Mouse (Mus musculus) A20 (cell line): Measurements from ENCODE around the gene Agap1.

Experiments used
- DNase-seq: peaks from one replicate; pipeline ENCODE4 v3.0.0-alpha.2; 2011; ENCODE audit warnings: low read depth, low spot score

Agap1 gene

DNA sequence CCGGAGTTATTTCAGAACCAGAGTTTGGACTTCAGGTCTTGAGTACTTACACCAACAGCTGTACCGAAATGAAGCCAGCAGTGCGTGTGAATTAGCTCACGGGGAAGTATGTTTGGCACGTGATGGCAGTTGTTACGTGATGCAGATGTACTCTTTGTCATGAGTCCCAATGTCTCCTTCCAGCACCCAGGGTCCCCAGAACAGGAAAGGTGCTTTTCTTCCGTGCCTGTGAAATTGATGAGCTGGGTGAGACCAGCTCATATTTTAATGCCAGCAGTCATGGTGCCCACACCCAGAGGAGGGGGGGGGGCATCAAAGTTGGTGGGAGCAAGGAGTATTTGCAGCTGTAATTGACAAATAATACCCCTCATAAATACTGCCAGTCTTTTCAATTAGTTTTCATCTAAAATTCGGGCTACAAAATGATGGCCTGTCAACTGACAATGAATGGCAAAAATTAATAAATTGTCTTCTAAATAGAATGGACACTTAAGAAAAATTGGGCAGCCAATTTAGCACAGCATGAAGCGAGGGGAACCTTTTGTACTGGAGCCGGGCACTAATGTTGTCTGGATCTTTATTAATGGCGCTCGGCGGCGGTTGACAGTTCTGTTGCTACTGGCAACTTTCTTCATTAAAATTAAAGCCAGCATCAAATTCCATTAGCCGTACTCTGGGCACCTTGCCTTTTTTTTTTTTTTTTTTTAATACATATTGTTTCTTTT is 253.3 kb downstream of the Agap1 start:
- no peak for DNase-seq

DNA sequence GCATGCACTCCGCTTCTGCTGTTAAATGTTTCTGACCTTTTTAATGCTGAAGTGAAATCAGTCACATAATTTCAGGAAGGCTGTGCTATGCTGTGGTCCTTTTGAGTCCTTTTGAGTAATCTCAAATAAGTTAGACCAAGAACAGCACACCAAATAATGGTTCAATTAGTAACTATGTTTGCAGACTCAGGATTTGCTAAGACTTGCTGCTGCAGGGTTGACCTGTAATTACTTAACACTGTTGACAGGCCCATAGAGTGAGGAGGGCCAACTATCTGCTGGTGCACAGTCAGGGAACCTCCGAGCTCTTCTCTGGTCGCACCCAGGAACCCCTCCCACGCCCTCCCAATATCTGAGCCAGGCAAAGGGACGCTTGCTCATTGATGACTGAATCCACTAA is 255.2 kb downstream of the Agap1 start:
- no peak for DNase-seq

- no peak for DNase-seq
These were observed 259.1 kb downstream of the Agap1 start for GRCm38 (mm10) chr1:89713681-89714080.

- DNase-seq, result no peak
These were observed 259.8 kb downstream of the Agap1 start for GRCm38 (mm10) chr1:89714165-89714980.

DNA sequence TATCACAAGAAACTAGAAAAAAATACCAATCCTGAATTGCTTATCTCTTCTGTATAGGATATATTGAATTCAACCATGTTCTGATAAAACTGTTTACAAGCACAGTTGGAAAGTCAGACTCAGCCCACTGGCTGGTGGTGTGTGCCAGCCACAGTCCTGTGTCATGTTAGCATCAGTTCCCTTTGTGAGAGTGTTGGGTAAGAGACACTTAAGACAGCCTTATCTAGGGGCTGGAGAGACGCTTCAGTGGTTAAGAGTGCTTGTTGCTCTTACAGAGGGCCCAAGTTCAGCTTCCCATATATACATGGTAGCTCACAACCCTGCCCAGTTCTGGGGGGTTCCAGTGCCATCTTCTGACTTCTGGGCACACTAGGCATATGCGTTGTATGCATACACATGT is 261.6 kb downstream of the Agap1 start:
- DNase-seq, result no peak

DNA sequence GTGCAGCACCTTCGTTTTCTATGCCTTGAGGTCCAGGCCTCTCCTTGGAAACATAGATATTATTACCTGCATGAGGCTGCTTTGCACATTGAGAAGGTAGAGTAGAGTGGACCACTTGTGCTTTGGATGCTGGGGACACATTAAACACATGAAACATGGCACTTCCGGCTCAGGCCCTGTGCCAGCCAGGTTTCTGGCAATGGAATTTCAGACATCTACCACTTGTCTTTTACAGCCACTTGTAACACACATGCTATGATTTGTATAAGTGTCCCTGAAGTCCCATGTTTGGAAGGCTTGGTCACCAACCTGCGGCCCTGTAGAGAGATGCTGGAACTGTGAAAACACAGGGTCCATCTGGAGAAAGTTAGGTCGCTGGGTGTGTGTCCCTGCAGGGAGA is 262.5 kb downstream of the Agap1 start:
- DNase-seq, result no peak

GRCm38 (mm10) chr1:89718782-89719403 is 264.3 kb downstream of the Agap1 start:
- no peak for DNase-seq

DNA sequence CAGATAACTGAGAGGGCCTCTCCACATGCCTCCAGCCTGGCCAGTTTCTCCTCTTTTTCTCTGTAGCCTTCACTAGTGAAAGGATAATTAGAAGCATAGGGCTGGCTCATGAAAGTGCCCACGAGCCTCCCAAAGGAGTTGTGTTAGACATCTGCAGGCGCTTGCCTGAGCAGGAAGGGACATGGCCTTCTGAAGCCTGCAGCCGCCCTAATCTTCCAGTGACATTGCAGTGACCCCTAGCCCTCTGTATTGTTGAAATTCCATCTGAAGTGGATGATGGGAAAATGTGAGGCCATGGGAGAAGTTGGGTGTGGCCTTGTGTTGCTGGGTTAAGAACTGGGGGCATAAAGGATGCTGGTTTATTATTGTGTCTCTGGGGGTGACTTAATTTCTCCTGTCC is 269.5 kb downstream of the Agap1 start:
- no peak for DNase-seq

GRCm38 (mm10) chr1:89724555-89724954 is 269.9 kb downstream of the Agap1 start:
- no peak for DNase-seq

- no peak for DNase-seq
These were observed 270.4 kb downstream of the Agap1 start for GRCm38 (mm10) chr1:89724957-89725356.

DNA sequence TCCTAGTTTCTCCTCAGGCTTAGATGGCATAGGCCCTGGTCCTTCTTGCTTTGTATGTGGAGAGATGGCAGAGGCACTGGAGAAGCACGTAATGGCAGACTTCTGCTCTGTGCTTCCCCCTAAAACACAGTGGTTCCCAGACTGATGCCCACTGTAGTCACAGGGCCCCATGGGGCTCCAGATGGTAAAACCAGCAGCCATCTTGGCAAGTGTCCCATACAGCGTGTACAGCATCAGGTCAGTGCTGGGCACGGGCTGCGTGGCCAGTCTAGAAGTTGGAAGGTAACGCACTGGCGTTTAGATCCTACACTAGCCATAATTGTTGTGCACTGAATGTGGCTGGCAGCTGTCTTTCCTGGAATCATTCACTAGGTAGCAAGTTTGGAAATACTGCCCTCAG is 273.9 kb downstream of the Agap1 start:
- no peak for DNase-seq

DNA sequence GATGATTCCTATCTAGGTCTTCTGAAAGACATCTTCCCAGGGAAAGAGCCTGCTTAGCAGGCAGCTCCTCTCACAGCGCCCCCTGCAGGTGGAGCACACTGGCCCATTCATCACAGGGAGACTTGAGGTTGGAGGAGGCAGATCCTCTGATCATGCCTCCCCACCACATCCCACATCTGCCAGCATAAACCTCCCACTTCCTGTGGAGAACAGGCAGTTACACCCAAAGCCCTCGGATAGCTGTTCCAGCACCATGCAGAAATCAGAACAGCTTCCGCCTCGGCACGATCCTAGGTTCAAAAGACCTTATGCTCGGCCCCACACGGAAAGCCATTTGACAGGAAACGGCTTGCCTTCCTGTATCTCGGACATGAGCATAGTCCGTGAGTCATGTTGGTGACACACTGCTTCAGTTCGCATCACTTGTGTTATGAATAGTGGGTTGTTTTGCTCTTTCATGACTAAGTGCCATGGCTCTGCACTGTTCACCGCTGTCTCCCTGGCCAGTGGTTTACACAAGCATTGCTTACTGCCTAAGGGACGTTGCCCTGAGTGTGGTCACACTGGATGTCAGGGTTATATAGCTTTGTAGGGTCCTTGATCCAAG is 276.1 kb downstream of the Agap1 start:
- no peak for DNase-seq

GRCm38 (mm10) chr1:89734368-89734767 is 279.8 kb downstream of the Agap1 start:
- no peak for DNase-seq

DNA sequence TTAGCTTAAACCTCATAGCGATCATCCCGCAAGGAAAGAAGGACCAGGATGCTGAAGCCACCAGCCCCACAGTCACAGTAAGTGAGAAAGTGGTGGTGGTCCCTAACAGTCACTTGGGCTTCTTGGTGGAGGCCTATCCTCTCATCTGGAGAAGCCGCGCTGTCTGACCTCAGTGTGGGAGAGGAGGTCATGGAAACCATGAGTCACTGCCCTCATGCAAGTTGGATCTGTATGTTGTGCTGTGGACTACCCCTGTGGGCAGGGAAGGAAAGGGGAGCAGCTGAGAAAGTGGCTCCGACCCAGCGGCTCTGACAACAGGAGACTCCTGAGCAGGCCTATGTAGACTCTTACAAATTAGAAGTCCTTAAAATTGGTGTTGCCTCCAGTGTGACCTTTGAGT is 280.5 kb downstream of the Agap1 start:
- no peak for DNase-seq

DNA sequence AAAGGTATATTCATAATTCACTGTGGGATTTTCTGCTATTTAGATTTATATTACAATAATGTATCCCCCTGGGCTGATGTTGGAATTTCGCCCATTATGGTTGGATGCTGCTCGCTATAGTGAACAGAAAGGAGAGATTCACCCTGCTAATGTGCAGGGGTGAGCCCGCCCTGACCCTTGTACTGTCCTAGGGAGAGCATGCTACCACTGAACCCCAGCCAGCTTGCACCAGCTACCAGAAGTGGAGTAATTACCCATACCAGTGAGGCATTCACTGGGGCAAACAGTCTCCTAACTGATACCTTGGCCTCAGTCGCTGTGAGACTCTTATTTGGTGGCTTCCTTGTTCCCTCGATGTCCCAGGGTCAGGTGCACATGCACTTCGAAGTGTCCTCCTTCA is 281.4 kb downstream of the Agap1 start:
- DNase-seq, result no peak

DNA sequence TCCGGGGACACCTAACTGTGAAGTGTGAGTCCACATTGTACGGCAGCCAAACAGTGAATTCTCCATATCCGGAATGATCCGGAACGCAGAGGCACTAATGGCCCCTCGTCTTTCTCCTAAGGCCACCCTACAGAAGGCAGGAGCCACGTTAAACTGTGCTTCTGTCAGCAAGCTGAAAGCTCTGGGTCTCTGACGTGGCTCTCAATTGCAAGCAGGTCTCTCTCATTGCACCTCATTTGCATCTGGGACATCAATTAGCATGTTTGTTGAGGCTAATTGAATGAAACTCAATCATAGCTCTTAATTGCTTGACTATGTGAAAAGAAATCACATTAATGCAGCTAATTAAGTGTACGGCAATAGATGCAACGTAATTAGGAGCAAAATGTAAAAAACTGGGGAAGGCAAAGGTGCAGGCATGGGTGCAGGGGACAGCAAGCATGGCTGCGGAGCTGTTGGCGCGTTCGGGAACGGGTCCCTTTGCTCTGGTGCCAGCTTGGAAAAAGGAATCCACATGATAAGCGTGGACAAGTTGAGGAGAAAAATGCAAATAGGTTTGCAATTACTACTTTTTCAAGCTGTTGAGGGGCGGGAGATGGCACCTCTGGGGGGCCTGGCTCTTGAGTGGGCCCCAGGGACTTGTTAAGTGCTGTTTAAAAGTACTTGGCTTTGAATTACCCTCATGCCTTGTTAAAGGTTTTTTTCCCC is 284.6 kb downstream of the Agap1 start:
- no peak for DNase-seq

DNA sequence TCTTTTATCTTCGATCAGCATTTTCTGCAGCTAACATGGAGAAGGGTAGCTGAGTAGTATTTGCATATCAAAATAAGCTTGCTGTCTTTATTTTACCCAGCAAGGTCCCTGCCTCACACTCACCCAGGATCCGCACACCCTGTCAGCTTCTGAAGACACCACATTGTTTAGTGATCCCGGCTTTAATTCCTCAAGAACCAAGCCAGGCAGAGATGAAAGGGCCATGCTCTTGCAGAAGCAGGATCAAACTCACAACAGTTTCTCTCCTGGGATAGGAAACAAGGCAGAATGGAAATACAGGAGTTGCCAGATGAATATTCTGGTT is 285.1 kb downstream of the Agap1 start:
- no peak for DNase-seq

GRCm38 (mm10) chr1:89742359-89742758 is 287.8 kb downstream of the Agap1 start:
- DNase-seq, result no peak

GRCm38 (mm10) chr1:89746171-89746570 is 291.6 kb downstream of the Agap1 start:
- DNase-seq, result no peak

GRCm38 (mm10) chr1:89749666-89750065 is 295.1 kb downstream of the Agap1 start:
- no peak for DNase-seq

GRCm38 (mm10) chr1:89750495-89750894 is 295.9 kb downstream of the Agap1 start:
- DNase-seq, result no peak

DNA sequence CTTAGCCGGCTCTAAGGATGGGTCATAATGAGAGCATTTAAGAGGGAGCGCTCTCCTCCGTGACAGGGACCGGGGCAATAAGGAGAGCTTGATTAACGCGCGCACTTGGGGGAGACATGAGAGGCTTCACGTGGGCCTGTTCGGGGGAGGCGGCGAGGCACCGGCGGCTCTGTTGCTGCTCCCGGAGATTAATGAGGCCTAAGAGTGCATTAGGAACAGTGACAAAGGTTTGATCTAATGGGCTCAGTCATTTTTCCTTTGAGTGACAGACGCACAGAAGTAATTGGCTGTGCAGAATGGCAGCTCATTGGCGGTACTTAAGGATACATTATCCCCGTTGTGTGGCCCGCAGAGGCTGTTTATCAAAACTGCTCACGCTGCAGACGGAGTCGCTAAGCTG is 296.3 kb downstream of the Agap1 start:
- no peak for DNase-seq
